Mouse (Mus musculus) kidney, postnatal 4 days (tissue): Measurements from ENCODE around the gene Erbin.

Source experiments
- DNase-seq, 2 experiments: peaks; one replicate each; pipeline ENCODE4 v3.0.0; 2021; ENCODE audit warnings: mixed read lengths in 2 of 2

The Erbin gene

GRCm38 (mm10) chr13:103806210-103806851, 114.0 kb downstream of the Erbin start:
- no peak for DNase-seq

- DNase-seq: no peak
These were observed 116.6 kb downstream of the Erbin start for GRCm38 (mm10) chr13:103803721-103804120.

DNA sequence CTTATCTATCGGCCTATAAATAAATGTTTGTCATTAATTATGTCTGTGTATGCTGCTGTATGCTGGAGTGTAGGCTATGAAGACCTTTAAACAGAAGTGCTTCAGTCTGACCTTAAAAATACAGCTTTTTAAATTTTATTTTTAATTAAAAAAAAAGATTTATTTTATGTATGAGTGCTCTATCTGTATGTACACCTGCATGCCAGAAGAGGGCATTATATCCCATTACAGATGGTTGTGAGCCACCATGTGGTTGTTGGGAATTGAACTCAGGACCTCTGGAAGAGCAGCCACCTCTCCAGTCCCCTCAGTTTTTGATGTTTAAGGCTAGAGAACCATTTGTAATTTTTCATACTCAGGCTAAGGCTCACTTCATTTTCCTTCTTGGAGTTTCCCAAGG, 119.3 kb downstream of the Erbin start:
- DNase-seq: no peak

DNA sequence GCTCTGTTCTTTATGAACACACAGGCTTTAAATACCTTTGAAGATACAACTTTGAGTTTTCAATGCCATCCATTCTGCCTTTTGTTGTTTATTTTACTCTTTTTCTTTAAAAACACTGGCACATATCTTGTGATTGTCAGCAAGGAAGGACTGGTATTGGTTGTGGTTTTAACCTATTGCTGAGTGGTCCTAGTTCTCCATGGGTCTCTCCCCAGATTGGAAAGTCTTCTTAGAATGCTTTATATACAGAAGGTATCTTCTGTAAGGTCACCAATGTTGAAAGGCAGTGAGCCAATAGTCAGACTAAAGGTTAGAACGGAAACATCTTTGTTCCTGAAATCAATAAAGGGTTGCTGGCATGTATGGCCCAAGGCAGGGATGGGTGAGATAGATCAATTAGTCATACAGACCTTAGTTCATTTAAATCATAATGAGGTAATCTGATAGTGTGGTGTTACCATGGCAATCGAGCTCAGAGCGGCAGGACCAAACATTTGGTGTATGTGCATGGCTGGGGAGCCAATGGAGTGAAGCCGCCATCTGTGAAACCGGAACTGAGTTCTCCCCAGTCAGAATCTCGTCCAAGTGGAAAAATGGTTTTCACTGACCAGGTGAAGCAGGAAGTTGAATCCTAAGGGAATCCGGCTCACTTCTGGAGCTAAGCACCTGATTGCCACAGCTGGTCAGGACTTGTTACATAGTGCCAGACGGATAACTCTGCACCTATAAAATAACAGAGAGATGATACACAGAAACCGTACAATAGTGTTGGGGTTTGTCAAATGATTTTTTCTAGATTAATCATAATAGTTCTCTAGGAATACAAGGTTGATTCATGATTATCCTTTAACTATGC, 125.4 kb downstream of the Erbin start:
- DNase-seq: peak in 1 of 2 experiments; percentile 18

DNA sequence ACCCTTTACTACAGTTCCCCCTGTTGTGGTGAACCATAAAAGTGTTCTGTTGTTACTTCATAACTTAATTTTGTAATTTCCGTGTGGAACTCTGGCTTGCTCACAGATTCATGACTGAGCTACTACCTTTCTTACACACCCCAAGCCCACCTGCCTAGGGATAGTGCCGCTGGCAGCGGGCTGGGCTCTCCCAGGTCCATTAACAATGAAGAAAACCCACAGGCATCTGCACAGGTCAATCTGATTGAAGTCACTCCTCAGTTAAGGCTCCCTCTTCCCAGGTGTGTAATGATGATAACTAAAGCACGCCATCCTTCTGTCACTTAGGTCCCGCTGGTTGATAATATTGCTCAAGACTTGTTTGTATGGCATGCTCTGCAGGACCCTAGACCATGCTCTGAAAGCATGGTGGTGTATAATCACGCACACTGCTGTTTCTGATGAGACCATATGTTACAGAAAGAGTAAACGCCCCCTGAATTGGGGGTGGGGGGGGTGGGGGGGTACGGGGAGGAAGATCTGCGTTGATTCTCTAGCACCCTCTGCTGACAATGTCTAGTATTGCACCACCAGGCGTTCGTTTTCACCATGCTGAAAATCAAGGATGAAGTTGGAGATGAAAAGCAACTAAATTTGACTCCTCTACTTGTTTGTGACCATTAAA, 140.3 kb downstream of the Erbin start:
- DNase-seq: peak; percentile 59

- DNase-seq: no peak
These were observed 143.2 kb downstream of the Erbin start for GRCm38 (mm10) chr13:103777126-103777525.

DNA sequence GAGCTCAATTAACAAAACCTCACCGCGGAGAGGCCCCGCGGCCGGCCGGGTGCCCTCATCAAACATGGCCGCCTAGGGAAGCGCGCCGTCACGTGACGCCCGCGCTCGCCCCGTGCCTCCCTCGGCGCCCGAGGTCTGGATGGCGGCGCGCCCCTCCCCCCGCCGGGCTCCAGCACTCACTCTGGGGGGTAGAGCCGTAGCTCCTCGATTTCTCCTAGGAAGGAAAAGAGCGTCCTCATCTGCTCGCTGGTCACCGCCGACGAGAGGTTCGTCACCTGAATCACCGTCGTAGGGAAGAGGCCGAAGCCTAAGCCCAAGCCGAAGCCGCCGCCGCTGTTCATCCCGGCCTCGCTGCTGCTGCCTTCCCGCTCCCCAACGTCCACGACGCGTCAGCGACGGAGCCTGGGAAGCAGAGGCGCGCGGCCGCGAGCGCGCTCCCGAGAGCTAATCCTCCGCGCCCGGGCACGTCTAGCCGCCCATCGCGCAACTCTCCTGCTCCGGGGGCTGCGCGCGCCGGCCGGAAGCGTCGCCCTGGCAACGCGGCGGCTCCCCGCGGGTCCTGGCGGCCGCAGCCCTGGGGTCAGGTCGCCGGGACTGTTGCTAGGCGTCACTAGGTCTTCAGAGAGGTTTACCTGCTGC, 146.1 kb downstream of the Erbin start, which contains the start of gene Srek1:
Gene Srek1 (minus strand): TSS at position 490 of the 639 bp plus-strand sequence.
- peak; percentile 96 to 98 for DNase-seq

DNA sequence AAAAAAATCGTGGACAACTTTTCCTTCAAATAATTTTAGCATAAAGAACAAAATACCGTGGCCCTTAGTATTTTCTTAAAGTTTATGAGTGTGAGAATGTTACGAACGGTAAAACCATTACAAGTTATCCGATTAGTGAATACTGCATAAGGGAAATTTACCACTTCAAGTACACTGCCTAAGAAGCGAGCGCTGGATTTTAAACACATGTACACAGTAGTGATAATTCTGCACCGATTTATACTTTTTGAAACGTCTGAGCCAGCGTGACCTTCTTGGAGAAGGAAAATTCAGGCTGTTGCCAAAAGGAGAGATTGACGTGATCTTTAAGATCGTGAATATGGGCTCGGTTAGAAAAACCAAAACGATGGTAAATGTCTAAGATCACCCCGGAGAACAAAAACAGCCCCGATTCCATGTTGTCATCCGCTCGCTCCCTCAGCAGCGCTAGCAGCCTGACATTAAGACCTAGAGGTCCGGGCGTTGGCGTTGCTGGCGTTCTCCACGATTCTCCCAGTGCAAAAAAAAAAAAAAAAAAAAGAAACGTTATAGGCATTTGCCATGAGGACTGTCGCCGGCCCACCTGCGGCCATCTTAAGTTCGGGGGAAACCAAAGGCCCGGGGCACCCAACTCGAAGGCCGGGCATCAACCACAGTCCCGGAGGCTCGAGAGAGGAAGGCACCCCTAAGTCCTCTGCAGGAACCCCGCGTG, 146.8 kb downstream of the Erbin start:
- DNase-seq: no peak

- peak; percentile 9 to 20 for DNase-seq
These were observed 147.4 kb downstream of the Erbin start for GRCm38 (mm10) chr13:103772917-103773316.

DNA sequence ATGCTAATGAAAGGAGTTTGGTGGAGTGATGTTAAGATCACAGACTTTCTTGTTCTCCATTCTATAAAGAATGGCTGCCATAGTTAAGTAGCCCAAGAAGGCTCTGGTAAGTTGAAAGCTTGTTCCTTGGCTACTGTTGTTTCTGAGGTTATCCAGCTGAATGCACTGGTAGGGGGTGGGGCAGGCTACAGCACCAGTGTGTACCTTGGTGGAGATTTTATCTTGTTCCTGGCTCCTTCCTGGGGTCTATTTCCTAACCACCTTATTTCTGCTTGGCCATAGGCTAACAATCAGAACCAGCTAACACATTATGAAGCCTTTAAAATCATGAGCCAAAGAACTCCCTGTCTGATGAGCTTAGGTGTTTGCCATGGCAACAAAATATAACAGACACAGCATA, 149.5 kb downstream of the Erbin start:
- peak in 1 of 2 experiments; percentile 20 for DNase-seq
